Comparison of ENCODE assay signal across 18 mouse cellular contexts in genomic region chr9:80387890-80388289, GRCm38 (mm10).
DNase-seq lines count a peak whose midpoint lies in the region; ATAC-seq lines count a peak whose summit lies in the region.
"Had no signal": no experiment of that assay in that cellular context is flagged by ENCODE, and none has a peak within 500 bp of the region (broad histone marks: within the 10 kb centered on the region; RNA-seq: fewer than 3 reads in every experiment).

No protein-coding gene starts in this region.

- intact Hi-C loops in left cerebral cortex, postnatal 36 days (cut with DNase I) = no loop called here
- intact Hi-C loops in heart, postnatal 25 days (cut with DNase I) = no loop called here

- peak; percentile 81 for ATAC-seq in common myeloid progenitor, adult 5-6 weeks (replicated peaks; ENCODE audit: low read depth, poor library complexity, severe bottlenecking)
- peak; percentile 53 to 72 for ATAC-seq in hematopoietic stem cell, adult 5-6 weeks (replicated peaks in 1 of 2; ENCODE audit: insufficient read depth in 1 of 2, low FRiP score in 2 of 2, low TSS enrichment in 1 of 2, low read depth in 1 of 2, poor library complexity in 2 of 2, severe bottlenecking in 2 of 2)
- peak; percentile 77 for ATAC-seq in megakaryocyte progenitor cell, adult 5-6 weeks (replicated peaks; ENCODE audit: poor library complexity)
- ATAC-seq: activated CD4-positive, CD25-positive, alpha-beta regulatory T cell, adult 4 months; forebrain, embryonic 14.5 days; forebrain, embryonic 16.5 days; Patski had no signal

- no peak for DNase-seq in left cerebral cortex, postnatal 36 days (ENCODE audit: low spot score in 2 of 2)
- no peak for DNase-seq in cerebellum, adult 9-10 months
- DNase-seq in heart, postnatal 25 days (ENCODE audit: low spot score) = no peak
- DNase-seq: adrenal gland, adult 8-10 months; adrenal gland, postnatal 14 days; adrenal gland, postnatal 36 days; cerebellum, adult 11 months; cerebellum, adult 18-20 months; cerebellum, adult 8-10 months; cerebellum, postnatal 25 days; embryo, embryonic 11 days had no signal
